Mouse (Mus musculus) Muller cell, postnatal 12 days (primary cell): Measurements from ENCODE around the gene Ncapd2.
A peak's percentile ranks its signal among the peaks of the same experiment; 100 is the strongest.
"Not testable (repeated sequence)": the region's sequence is repeated elsewhere in the genome, so short reads cannot be mapped to it uniquely, and the experiment has no call there.

ENCODE experiments used
- DNase-seq: peaks from one replicate; pipeline ENCODE4 v3.0.0-alpha.2; 2015; ENCODE audit errors: inconsistent ontology term

Gene Ncapd2

GRCm38 (mm10) chr6:125166051-125166751 lies 25.3 kb downstream of the Ncapd2 start, which contains the start of gene Gapdh:
Gene Gapdh, minus strand, starts transcription at chr6:125166467.
- peak; percentile 97 for DNase-seq

- peak; percentile 99 for DNase-seq
These were observed 26.1 kb downstream of the Ncapd2 start for GRCm38 (mm10) chr6:125165328-125165891.

DNA sequence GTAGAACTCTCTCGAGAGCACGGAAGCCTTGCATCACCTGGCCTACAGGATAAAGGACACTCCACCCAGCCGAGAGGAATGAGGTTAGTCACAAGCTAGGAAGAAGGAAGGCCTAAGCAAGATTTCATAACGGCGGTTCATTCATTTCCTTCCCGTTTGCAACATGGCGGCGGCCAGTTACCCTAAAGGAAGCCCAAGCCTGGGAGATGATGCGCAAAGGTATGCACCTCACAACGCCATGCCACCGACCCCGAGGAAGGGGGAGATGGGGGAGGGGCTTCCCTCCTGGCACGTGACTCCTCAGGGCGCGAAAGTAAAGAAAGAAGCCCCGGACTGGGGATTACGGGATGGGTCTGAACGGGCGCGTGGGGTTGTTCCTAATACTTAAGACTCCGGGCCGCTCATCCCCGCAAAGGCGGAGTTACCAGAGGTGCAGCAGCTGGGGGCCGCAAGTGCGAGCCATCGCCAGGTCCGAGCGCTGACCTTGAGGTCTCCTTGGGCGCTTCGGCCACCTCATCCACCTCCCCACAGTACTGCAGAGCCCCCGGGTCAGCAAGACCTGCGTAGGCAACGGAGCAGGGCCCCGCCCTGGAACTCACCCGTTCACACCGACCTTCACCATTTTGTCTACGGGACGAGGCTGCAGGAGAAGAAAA lies 26.7 kb downstream of the Ncapd2 start:
- peak; percentile 87 for DNase-seq

DNA sequence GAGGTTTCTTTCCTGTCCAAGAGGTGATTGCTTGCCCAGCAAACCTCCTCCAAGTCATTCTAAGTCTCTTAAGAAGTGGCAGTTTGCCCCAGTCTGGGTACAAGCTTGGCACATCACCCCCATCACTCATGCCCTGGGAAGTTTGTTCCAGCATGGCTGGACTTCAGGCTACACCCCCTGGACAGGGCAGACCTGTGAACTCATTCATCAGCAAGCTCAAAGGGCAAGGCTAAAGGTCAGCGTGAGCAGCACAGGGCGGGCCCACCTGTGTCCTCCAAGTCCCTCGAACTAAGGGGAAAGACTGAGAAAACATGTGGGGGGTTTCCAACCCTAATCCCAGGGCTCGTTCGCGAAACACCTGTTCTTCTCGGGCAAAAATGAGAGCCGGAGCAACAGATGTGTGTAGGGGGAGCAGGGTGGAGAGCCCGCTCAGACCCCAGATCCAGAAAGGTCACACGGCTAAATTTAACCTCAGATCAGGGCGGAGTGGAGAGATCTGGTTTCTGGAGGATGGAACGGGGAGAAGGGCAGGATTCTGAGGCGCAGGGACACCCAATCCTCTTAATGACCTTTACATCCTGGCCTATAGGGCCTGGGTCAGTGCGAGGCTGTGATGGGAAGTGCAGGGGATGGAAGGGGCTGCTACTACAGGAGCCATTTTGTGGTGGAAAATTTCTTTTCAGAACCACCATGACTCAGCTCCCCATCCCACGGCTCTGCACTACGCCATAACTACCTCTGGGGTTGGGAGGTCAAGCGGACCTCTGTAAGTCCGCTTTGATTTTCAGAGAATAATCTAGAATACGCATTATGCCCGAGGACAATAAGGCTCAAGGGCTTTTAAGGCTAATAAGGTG lies 27.5 kb downstream of the Ncapd2 start:
- no peak for DNase-seq

GRCm38 (mm10) chr6:125162615-125163305 lies 28.7 kb downstream of the Ncapd2 start:
- not testable (repeated sequence) for DNase-seq

DNA sequence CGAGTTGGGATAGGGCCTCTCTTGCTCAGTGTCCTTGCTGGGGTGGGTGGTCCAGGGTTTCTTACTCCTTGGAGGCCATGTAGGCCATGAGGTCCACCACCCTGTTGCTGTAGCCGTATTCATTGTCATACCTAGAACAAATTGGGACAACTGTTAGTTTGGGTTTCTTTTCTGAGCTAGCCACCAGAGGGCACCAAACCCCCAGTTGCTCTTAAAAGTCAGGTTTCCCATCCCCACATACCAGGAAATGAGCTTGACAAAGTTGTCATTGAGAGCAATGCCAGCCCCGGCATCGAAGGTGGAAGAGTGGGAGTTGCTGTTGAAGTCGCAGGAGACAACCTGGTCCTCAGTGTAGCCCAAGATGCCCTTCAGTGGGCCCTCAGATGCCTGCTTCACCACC lies 29.5 kb downstream of the Ncapd2 start:
- peak; percentile 75 for DNase-seq

DNA sequence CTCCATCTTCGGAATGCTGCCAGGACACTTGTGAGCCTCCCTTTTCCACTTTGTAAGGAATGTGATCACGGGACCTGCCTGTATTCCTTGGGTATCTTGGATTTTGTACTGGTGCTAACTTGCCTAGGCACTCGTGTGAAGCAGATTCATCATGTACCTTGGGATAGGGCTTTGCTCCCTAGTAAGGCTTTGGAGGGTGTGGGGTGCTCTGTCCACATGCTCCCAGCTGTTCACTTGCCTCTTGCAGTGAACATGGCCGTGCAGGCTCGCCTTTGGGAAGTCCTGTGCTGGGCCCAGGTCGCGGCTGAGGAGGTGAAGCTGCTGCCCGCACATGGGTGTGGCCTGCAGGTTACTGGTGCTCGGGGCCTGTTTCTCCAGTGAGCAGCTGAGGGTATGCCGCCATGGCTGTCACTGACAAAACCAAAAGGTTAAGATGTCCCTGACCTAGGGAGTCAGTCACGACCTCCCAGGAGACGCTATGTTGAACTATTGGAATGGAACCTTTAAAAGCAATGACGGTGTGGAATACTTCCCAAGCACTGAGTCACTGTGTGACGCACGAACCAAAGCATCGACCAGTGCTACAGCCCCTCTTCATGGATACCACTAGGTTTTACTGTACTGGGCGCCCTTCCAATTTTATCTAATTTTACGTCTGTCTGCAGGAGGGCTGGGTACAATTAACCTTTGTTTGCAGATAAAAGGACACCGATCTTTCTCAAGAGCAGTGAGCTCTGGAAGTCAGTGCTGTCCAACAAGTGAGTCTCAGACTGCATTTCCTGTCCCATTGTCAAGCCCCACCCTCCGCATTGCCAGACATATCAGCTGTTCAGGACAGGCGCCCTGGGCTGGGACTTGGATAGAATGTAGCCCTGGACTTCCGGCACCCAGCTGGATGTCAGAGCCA lies 30.4 kb downstream of the Ncapd2 start:
- peak; percentile 90 for DNase-seq

DNA sequence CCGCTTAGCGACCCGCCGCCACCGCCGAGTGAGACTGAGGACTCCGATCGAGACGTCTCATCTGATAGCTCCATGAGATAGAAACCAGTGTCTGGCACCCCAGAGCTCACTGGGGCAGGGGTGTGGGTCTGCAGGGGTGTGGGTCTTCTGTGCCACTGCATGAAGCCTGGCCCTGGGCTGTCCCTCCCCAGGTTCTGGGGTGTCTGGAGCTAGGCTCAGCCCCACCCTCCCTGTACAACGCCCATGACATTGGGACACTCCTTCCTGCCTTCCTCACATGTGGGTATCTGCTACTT lies 31.0 kb downstream of the Ncapd2 start:
- peak; percentile 53 for DNase-seq

DNA sequence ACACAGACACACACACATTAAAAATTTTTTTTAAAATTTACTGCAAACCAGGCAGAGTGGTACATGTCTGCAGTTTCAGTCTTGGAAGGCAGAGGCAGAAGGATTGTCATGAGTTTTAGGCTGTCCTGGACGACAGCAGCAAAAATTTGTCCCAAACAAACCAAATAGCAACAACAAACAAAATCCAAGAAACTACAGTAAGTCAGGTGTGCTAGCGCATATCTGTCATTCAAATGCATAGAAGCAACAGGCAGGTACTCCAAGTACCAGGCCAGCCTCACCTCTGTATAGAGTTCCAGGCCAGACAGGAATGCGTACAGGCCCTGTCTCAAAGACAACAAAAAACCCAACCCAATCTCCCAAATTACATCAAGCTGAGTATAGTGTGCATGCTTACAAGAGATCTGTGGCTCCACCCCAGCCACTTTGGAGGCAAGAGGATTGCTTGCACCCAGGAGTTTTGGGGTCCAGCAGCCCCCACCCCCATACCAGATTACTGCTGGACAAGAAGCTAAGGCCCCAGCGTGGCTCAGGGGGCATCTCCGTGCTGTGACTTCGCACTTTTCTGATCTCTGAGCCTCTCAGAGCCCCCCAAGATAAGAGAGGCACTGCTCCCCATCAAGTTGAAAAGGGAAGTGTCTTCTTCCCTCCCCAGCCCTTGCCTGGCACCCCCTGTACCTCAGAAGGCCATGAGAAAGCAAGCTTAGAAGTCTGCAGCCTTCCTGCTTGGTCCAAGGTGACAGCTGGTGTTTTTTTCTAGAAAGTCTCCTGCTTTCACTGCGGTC lies 31.5 kb downstream of the Ncapd2 start:
- DNase-seq = no peak

DNA sequence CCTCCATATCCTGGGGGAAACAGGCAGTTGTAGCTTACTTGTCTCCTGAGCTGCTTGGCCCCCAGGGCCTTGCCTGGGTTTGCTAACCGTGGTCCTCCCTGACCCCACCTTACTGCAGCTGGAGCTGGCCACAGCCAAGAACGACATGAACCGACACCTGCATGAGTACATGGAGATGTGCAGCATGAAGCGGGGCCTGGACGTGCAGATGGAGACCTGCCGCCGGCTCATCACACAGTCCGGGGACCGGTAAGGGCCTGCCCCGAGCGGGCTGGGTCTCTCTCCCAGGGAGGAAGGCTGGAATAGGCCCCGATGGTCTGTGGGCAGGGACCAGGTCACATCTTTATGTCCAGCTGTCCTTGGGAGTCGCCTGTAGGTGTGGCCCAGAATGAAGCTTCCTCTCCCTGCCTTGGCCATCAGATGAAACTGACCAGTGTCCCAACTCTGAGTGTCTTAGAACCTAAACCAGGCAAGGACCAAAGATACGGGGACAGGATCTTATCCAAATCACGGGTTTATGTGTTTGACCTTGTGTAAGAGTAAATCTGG lies 32.5 kb downstream of the Ncapd2 start:
- no peak for DNase-seq

GRCm38 (mm10) chr6:125156903-125157614 lies 34.4 kb downstream of the Ncapd2 start:
- DNase-seq = peak; percentile 99

DNA sequence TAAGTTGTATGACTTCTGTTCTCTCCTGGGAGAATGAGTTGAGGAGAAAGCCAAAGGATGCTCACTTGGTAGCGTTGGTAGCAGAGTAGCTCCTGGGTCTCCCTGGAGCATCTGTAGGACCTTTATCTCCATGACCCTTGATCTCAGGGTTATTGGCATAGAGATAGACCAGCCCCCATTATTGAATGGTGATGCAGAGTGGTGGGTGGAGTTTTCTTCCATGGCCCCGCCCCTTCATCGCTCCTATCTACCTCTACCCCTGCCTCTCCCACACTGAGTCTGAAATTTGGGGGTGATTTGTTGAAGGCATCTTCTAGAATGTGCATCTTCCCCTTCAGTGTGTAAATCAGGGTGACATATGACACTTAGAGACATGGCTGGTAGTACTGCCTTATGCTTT lies 35.0 kb downstream of the Ncapd2 start:
- peak; percentile 46 for DNase-seq

- no peak for DNase-seq
These were observed 36.2 kb downstream of the Ncapd2 start for GRCm38 (mm10) chr6:125155262-125155661.

- DNase-seq = no peak
These were observed 37.0 kb downstream of the Ncapd2 start for GRCm38 (mm10) chr6:125154550-125154949.

GRCm38 (mm10) chr6:125153682-125154081 lies 37.8 kb downstream of the Ncapd2 start:
- DNase-seq = no peak

DNA sequence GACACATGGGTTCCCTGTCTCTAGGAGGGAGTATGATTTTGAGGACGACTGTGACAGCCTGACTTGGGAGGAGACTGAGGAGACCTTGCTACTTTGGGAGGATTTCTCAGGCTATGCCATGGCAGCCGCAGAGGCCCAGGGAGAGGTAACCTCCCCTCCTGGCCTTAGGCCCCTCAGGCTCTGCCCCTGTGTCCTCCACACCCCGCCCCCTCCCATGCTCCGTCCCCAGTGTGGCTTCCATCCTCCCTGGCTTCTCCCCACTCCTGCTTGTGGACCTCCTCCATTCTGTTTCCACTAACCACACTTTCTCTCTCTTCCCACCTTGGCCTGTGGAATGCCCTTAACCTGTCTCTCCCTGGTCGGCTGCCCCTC lies 38.5 kb downstream of the Ncapd2 start:
- DNase-seq = no peak

DNA sequence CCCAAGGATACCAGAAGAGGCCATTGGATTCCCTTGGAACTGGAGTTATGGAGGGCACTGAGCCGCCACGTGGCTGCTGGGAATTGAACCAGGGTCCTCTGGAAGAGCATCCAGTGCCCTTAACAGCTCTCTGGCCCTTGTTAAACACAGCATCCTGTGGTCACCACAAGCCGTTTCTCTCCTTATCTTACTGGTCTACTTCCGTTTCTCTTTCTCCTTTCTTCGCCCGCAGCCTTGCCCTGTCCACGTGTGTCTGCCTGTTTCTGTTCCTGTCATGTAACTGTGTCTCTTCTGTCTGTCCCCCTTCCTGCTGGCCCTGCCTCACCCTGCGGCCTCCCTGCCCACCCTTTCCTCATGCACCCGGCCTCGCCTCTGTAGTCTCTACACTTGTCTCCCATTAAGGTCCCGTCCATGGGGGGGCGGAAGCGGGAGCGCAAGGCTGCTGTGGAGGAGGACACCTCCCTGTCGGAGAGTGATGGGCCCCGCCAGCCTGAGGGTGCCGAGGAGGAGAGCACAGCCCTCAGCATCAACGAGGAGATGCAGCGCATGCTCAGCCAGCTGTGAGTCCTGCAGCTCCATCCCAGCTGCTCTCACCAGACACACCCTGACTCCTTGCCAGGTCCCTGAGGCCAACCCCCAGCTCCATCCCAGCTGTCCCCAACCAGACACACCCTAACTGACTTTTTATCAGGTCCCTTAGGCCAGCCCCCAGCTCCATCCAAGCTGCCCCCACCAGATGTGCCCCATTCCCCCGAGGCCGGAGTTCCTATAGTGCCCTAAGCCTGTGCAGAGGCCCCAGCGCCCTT lies 39.1 kb downstream of the Ncapd2 start:
- no peak for DNase-seq

DNA sequence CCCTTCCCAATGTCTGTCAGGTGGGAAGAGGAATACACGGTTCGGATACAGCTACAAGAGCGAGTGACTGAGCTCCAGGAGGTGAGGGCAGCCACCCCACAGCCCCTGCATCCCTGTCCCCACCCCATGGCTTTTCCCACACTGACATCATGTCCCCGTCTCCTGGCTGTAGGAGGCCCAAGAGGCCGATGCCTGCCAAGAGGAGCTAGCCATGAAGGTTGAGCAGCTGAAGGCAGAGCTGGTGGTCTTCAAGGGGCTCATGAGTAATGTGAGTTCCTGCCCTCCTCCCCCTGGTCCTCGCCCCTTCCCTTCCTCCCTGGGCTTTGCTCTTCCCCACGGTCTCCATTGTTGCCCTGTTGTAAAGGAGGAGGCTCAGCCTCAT lies 41.9 kb downstream of the Ncapd2 start:
- DNase-seq = no peak
